Mouse (Mus musculus) kidney, adult 2 months (tissue): ENCODE data around the gene Kcnk16. TPM values are rescaled to one million over a fixed set of nuclear protein-coding genes. Genes with fewer than 3 reads are reported as not detected.

ENCODE experiments used
- DNase-seq: peaks from one replicate; pipeline ENCODE4 v3.0.0; 2021
- H3K27ac ChIP-seq: fragments of 200-500 bp; 2 replicates; pipeline ENCODE4 v1.5.1; 2012; ENCODE audit warnings: low read depth, low read length, control low read depth, inconsistent platforms; ENCODE audit not compliant: insufficient read depth
- H3K27me3 ChIP-seq: fragments of 200-500 bp; replicated peaks from 2 replicates; pipeline ENCODE4 v1.6.1; 2012; ENCODE audit warnings: mild to moderate bottlenecking, moderate library complexity, low read length, inconsistent platforms; ENCODE audit not compliant: control insufficient read depth, insufficient read depth
- H3K36me3 ChIP-seq: fragments of 200-500 bp; 2 replicates; pipeline ENCODE4 v1.6.1; 2012; ENCODE audit warnings: mild to moderate bottlenecking, moderate library complexity, low read length, inconsistent platforms; ENCODE audit not compliant: control insufficient read depth, insufficient read depth
- H3K4me1 ChIP-seq: fragments of 200-500 bp; 2 replicates; pipeline ENCODE4 v1.6.1; 2011; ENCODE audit warnings: low read length; ENCODE audit not compliant: control insufficient read depth, insufficient read depth
- H3K4me3 ChIP-seq: fragments of 200-500 bp; 2 replicates; pipeline ENCODE4 v1.5.1; 2011; ENCODE audit warnings: mild to moderate bottlenecking, low read depth, low read length, control low read depth; ENCODE audit not compliant: insufficient read depth
- CTCF ChIP-seq: fragments of 200-500 bp; conservative IDR thresholded peaks from 2 replicates; pipeline ENCODE4 v1.5.1; 2011; ENCODE audit warnings: low read depth, mild to moderate bottlenecking, control low read depth, low read length, moderate library complexity, mixed read lengths; ENCODE audit not compliant: insufficient read depth, insufficient read length
- POLR2A ChIP-seq: fragments of 200-500 bp; IDR thresholded peaks from one replicate; pipeline ENCODE4 v1.6.1; 2011; ENCODE audit warnings: low read depth, low read length, control low read depth
- WGBS: fragments of 180-500 bp; shearing (Covaris S2); methylation state at CpG from one replicate; pipeline ENCODE4 v1.1.7; 2018; 5-methylcytosine and 5-hydroxymethylcytosine counted together
- polyA plus RNA-seq: library from polyadenylated mRNA; depleted of rRNA; stranded (reverse); fragments of >200 nt; gene quantifications from 2 replicates; pipeline ENCODE4 v1.2.3, GENCODE M21; 2012

Kcnk16 gene
- polyA plus RNA-seq, 1 experiment, result not detected

GRCm38 (mm10) chr14:20291391-20291790 is 22.4 kb upstream of the Kcnk16 start:
- no peak overlapping the region for H3K4me3 ChIP-seq
- DNase-seq, result no peak
- peaks cover 3% of the 10 kb centered on the region; the same call in 1 of the 2 replicates for H3K4me1 ChIP-seq
- H3K27ac ChIP-seq, result no peak overlapping the region
- H3K36me3 ChIP-seq, result no peaks in the 10 kb centered on the region
- TF ChIP-seq POLR2A (no peak), CTCF (no peak)
- H3K27me3 ChIP-seq, result no peaks in the 10 kb centered on the region
- 71% methylated on average over 4 of the region's 4 CpGs for whole genome bisulfite sequencing

- no peak for DNase-seq
- 72% methylated on average over 6 of the region's 6 CpGs for WGBS
- TF ChIP-seq CTCF (no peak), POLR2A (no peak)
- Histone ChIP-seq H3K27ac (no peak overlapping the region), H3K27me3 (no peaks in the 10 kb centered on the region), H3K4me1 (no peaks in the 10 kb centered on the region), H3K36me3 (no peaks in the 10 kb centered on the region), H3K4me3 (no peak overlapping the region)
Observed at GRCm38 (mm10) chr14:20268421-20268820, 578 bp downstream of the Kcnk16 start.

GRCm38 (mm10) chr14:20262346-20262745 is 6.7 kb downstream of the Kcnk16 start:
- no peak for TF ChIP-seq POLR2A
- no peak overlapping the region for H3K4me3 ChIP-seq
- no peaks in the 10 kb centered on the region for H3K36me3 ChIP-seq
- DNase-seq, result peak; percentile 63
- WGBS, result 45% methylated on average over 4 of the region's 4 CpGs
- H3K4me1 ChIP-seq, result no peaks in the 10 kb centered on the region
- no peak overlapping the region for H3K27ac ChIP-seq
- no peaks in the 10 kb centered on the region for H3K27me3 ChIP-seq

- DNase-seq, result peak; percentile 83
- WGBS, result 53% methylated on average over 8 of the region's 8 CpGs
- Histone ChIP-seq H3K27ac (no peak overlapping the region), H3K4me1 (no peaks in the 10 kb centered on the region), H3K4me3 (no peak overlapping the region), H3K36me3 (no peaks in the 10 kb centered on the region), H3K27me3 (no peaks in the 10 kb centered on the region)
- TF ChIP-seq POLR2A (no peak), CTCF (peak; percentile 99; the same call in 1 of the 2 replicates)
Observed at GRCm38 (mm10) chr14:20258185-20259113, 10.6 kb downstream of the Kcnk16 start.

GRCm38 (mm10) chr14:20250237-20251171 is 18.5 kb downstream of the Kcnk16 start:
- DNase-seq, result no peak

GRCm38 (mm10) chr14:20248001-20248400 is 21.0 kb downstream of the Kcnk16 start:
- Histone ChIP-seq H3K27me3 (no peaks in the 10 kb centered on the region), H3K4me3 (no peak overlapping the region), H3K36me3 (no peaks in the 10 kb centered on the region), H3K27ac (no peak overlapping the region), H3K4me1 (no peaks in the 10 kb centered on the region)
- DNase-seq, result no peak
- TF ChIP-seq CTCF, result no peak
- no peak for TF ChIP-seq POLR2A
- WGBS, result 96% methylated on average over 3 of the region's 3 CpGs

More at GRCm38 (mm10) chr14:20250237-20251171, 18.5 kb downstream of the Kcnk16 start:
- TF ChIP-seq CTCF (no peak), POLR2A (no peak)
- H3K4me1 ChIP-seq, result no peaks in the 10 kb centered on the region
- H3K27me3 ChIP-seq, result no peaks in the 10 kb centered on the region
- no peak overlapping the region for H3K27ac ChIP-seq
- no peak overlapping the region for H3K4me3 ChIP-seq
- no peaks in the 10 kb centered on the region for H3K36me3 ChIP-seq
- 77% methylated on average over 14 of the region's 14 CpGs for WGBS
